Mouse (Mus musculus) brown adipose tissue, adult 24 weeks (tissue): Measurements from ENCODE around the gene Arhgef3. TPM values are rescaled to one million over a fixed set of nuclear protein-coding genes. Genes with fewer than 3 reads are reported as not detected.

Experiments
- H3K27ac ChIP-seq: fragments of 200-500 bp; replicated peaks from 2 replicates; pipeline ENCODE4 v1.5.1; 2012; ENCODE audit warnings: low read depth, mild to moderate bottlenecking, low read length
- H3K4me1 ChIP-seq: fragments of 200-500 bp; 2 replicates; pipeline ENCODE4 v1.6.1; 2012; ENCODE audit warnings: low read length, mixed read lengths; ENCODE audit not compliant: control insufficient read depth, insufficient read depth, insufficient read length
- H3K4me3 ChIP-seq: fragments of 200-500 bp; 2 replicates; pipeline ENCODE4 v1.5.1; 2012; ENCODE audit warnings: low read depth, mild to moderate bottlenecking, low read length, moderate library complexity; ENCODE audit not compliant: insufficient read depth
- polyA plus RNA-seq: library from polyadenylated mRNA; stranded (reverse); fragments of >200 nt; gene quantifications from 2 replicates; pipeline ENCODE4 v1.2.4, GENCODE M21; 2012; ENCODE audit not compliant: missing spikeins, insufficient read depth, insufficient read length

Arhgef3 gene
- polyA plus RNA-seq, 1 experiment = 8.0 TPM

GRCm38 (mm10) chr14:27289053-27289452 is 174.4 kb downstream of the Arhgef3 start:
- Histone ChIP-seq H3K27ac (peak overlapping the region; percentile 27; the same call in 1 of the 2 replicates), H3K4me1 (peaks cover 9% of the 10 kb centered on the region; the same call in 1 of the 2 replicates), H3K4me3 (no peak overlapping the region)

DNA sequence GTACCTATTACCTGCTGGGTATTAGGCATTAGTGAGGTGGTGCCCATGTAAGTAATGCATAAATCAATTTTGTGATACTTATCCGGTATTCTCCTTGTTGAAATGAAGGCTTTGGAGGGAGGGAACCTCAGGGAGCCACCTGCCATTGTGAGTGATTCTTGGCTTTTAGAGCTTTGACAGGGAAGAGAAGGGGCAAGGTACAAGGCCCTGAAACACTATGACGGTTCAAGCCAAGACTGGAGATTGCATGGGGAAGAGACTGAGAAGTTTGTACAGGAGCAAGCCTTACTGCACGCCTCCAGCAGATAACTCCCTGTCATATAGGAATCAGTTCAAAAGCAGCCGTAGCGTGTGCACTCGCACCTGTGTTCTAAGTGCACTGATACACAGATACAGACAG is 177.4 kb downstream of the Arhgef3 start:
- no peak overlapping the region for H3K4me3 ChIP-seq
- peaks cover 13% of the 10 kb centered on the region; the same call in 1 of the 2 replicates for H3K4me1 ChIP-seq
- no peak overlapping the region for H3K27ac ChIP-seq

- peaks cover 5% of the 10 kb centered on the region; the same call in 1 of the 2 replicates for H3K4me1 ChIP-seq
- no peak overlapping the region for H3K4me3 ChIP-seq
- H3K27ac ChIP-seq = no peak overlapping the region
Observed at GRCm38 (mm10) chr14:27295821-27296220, 181.1 kb downstream of the Arhgef3 start.

DNA sequence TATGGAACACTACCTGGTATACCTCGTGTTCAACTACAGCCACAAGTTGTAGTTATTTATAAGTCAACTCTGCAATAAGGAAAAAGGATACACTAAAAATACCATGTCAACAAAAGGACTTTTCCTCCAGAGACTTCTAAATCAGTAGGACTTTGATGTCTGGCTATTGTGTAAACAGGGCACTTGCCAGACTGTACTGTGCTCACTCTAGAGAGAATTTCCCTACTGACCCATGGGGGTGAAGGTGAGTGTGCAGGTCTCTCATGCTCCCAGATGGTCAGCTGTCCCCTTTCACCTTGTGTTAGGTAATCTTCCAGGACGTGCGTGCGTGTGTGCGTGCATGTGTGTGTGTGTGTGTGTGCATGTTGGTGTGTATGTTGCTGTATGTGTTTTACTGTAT is 182.3 kb downstream of the Arhgef3 start:
- Histone ChIP-seq H3K4me3 (no peak overlapping the region), H3K27ac (no peak overlapping the region), H3K4me1 (peaks cover 7% of the 10 kb centered on the region; the same call in 1 of the 2 replicates)

DNA sequence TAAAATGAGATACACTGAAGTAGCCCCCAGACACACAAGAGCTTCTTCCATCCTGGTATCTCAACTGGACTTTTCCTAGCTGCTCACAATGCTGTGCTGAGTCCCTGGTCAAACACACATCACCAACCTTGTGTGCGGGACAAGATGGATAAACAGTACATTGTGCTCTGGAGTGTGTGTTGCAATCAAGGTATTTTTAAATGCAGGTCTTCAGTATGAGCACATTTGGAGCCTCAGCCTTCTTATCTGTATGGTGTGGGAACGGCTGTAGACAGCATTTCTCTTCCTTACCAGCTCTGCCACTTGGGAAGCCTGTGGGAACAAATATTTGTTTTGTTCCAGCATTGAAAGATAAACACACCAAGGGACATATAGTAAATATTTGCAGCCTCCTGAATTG is 184.2 kb downstream of the Arhgef3 start:
- H3K27ac ChIP-seq = no peak overlapping the region
- peaks cover 9% of the 10 kb centered on the region for H3K4me1 ChIP-seq
- H3K4me3 ChIP-seq = no peak overlapping the region

- no peak overlapping the region for H3K27ac ChIP-seq
- H3K4me1 ChIP-seq = peaks cover 9% of the 10 kb centered on the region
Observed at GRCm38 (mm10) chr14:27299705-27300104, 185.0 kb downstream of the Arhgef3 start.

GRCm38 (mm10) chr14:27301768-27302499 is 187.2 kb downstream of the Arhgef3 start:
- Histone ChIP-seq H3K4me1 (peaks cover 5% of the 10 kb centered on the region), H3K4me3 (no peak overlapping the region), H3K27ac (no peak overlapping the region)

More at GRCm38 (mm10) chr14:27299705-27300104, 185.0 kb downstream of the Arhgef3 start:
- no peak overlapping the region for H3K4me3 ChIP-seq

- H3K4me3 ChIP-seq = no peak overlapping the region
- H3K4me1 ChIP-seq = peaks cover 5% of the 10 kb centered on the region
- H3K27ac ChIP-seq = no peak overlapping the region
Observed at GRCm38 (mm10) chr14:27303294-27303693, 188.6 kb downstream of the Arhgef3 start.

DNA sequence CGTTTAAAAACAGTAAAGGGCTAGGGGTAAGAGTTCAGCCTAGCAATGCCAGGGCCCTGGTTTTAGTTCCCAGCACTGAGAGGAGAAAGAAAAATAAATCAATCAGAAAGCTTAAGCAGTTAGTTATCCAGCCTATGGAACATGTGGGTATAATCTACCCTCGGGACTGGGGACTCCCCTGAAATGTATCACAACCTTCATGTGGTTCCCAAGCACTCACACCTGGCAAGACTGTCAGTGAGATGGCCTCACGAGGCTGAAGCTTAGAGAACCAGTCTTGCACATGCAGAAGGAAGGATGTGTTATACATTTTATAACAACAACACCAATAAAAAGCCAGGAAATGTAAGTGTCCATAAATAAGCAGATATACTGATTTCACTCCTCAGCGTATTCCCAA is 189.7 kb downstream of the Arhgef3 start:
- Histone ChIP-seq H3K4me1 (peaks cover 5% of the 10 kb centered on the region), H3K4me3 (no peak overlapping the region), H3K27ac (no peak overlapping the region)

DNA sequence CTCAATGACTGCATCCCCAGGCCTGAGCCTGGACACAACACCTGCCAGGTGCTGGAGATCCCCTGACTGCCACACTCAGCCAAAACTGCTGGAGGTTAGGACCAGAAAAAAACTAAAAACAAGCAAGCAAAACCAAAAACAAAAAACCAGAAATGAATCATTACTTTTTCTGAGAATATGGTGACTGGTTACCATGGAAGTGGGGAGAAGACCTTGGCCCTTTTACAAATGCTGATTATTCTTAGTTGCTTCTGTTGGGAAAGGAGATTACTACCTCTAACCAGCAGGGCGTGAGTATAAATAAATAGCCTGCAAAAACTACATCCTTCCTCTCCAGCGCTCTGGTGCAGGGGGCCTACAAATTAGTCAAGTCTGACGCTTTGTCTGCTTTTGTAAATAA is 194.1 kb downstream of the Arhgef3 start:
- no peak overlapping the region for H3K4me3 ChIP-seq
- no peak overlapping the region for H3K27ac ChIP-seq
- H3K4me1 ChIP-seq = no peaks in the 10 kb centered on the region

- Histone ChIP-seq H3K27ac (no peak overlapping the region), H3K4me3 (no peak overlapping the region), H3K4me1 (no peaks in the 10 kb centered on the region)
Observed at GRCm38 (mm10) chr14:27310559-27311242, 196.0 kb downstream of the Arhgef3 start.

DNA sequence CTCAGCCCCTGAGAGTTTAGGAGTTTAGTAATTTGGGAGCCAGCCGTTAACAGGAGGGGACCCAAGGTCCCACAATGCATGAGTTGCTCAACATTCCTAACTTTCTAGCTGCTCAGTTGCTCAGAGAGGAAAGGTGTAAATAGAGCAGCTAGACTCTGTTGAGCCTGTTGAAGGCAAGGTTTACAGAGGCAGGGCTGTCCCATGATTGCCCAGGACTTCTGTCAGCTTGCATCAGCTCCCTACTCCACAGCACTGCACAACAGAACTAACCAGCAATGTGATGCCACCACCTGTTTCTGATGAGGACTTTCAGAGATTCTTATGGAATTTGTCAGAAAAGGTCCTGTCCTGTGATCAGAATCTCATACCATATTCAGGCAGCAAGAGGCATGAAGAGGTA is 197.7 kb downstream of the Arhgef3 start:
- Histone ChIP-seq H3K4me3 (no peak overlapping the region), H3K4me1 (no peaks in the 10 kb centered on the region; the same call in 1 of the 2 replicates), H3K27ac (no peak overlapping the region)

DNA sequence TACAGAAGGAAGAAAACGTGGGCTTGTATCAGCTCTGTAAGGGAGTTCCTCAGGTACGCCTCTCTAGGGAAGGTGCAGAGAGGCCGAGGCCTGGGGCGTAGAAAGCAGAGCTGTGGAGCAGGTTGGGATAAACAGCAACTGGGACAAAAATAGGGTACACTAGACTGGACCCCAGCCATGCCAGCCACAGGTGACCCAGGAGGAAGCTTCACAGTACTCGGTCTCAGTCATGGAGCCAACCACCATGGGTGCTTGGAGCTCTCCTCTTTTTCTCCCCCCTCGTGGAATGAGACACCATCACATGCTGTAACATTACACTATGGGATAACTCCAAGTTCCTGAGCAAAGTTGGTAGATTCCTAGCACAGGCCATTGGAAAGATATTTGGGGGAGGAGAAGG is 201.0 kb downstream of the Arhgef3 start:
- Histone ChIP-seq H3K27ac (no peak overlapping the region), H3K4me3 (no peak overlapping the region), H3K4me1 (peaks cover 5% of the 10 kb centered on the region)

DNA sequence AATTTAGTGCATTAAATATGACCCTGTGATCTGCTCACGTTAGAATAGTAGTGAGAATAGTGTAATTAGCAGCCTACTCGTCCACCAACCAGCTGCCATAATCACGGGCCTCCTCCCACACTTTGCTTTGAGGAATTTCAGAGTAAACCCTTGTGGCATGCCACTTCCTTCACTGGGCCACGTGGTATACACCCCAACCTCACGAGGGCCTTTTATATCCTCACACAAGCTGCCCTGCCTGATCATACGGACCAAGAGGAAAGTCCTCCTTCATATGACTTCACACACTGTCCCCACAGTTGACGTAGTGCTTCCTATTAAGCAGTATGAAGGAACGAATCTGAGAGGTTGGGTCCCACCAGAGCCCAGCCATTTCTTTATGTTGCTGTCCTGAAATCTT is 202.4 kb downstream of the Arhgef3 start:
- peaks cover 11% of the 10 kb centered on the region for H3K4me1 ChIP-seq
- no peak overlapping the region for H3K4me3 ChIP-seq
- H3K27ac ChIP-seq = no peak overlapping the region

DNA sequence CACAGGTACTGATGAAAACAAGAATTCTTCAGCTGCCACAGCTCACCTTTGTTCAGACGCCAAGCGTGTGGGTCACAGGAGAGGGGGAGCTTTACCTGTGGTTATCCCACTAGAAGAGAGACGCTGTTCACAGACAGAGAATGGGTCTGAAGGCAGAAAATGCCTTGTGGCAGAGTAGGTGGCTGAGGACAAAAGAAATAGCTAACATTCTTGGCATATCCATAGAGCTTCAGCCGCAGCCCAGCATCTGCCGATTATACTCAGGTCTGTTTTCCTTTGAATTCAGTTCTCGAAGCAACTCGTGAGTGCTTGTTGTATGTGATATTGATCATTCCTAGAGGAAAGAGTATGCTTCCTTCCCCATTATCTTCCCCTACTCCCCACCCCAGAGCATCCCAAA is 204.7 kb downstream of the Arhgef3 start:
- H3K4me3 ChIP-seq = no peak overlapping the region
- H3K27ac ChIP-seq = no peak overlapping the region
- H3K4me1 ChIP-seq = peaks cover 11% of the 10 kb centered on the region

DNA sequence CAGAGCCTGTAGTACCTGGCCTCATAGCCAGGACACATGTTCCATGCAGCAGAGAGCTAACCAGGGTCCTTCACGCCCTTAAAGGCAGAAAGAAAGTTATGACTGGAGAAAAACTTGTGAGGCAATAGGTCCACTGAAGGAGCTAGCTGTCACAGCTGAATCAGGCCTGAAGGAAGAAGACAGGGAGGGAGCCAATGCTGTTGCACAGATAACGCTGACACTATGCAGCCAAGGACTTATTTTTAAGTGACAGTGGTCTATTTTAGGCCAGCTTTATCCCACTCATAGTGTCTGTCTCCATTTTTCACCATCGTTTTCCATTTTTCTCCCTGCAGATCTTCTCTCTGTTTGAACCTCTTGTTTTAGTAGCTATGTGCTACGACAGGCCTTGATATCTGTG is 207.3 kb downstream of the Arhgef3 start:
- Histone ChIP-seq H3K4me1 (peaks cover 19% of the 10 kb centered on the region), H3K27ac (no peak overlapping the region), H3K4me3 (no peak overlapping the region)
